In genomic region chr6:127250874-127251670, GRCm38 (mm10) we compare ENCODE assay signal across 13 mouse cellular contexts.
A peak's percentile ranks its signal among the peaks of the same experiment; 100 is the strongest.
DNase-seq lines count a peak whose midpoint lies in the region; ATAC-seq and TF ChIP-seq lines count a peak whose summit lies in the region.
"Had no signal": no experiment of that assay in that cellular context is flagged by ENCODE, and none has a peak within 500 bp of the region (broad histone marks: within the 10 kb centered on the region; RNA-seq: fewer than 3 reads in every experiment).

No protein-coding gene starts in this region.

- TF ChIP-seq POLR2A in thymus, adult 2 months (IDR thresholded peaks at IDR 0.05; ENCODE audit: control insufficient read depth, extremely low read depth, insufficient read depth, low read length, poor library complexity) = no peak

- peak overlapping the region; percentile 84 for H3K27ac ChIP-seq in hindbrain, embryonic 10.5 days
- H3K27ac ChIP-seq in hindbrain, embryonic 16.5 days (ENCODE audit: low read depth, low read length) = no peak overlapping the region
- no peak overlapping the region for H3K27ac ChIP-seq in thymus, adult 2 months (ENCODE audit: control insufficient read depth, insufficient read depth, low read length)

- no peak overlapping the region for H3K9ac ChIP-seq in hindbrain, embryonic 16.5 days (ENCODE audit: low read depth, low read length)

- peaks cover 62% of the 10 kb centered on the region for H3K4me1 ChIP-seq in hindbrain, embryonic 10.5 days (replicated peaks)
- peaks cover 6% of the 10 kb centered on the region; the same call in 1 of the 2 replicates for H3K4me1 ChIP-seq in hindbrain, embryonic 16.5 days (ENCODE audit: control insufficient read depth, insufficient read depth, low read depth, low read length)
- H3K4me1 ChIP-seq in thymus, adult 2 months (replicated peaks; ENCODE audit: control insufficient read depth, insufficient read depth, low read length) = peaks cover 25% of the 10 kb centered on the region

- TF ChIP-seq CTCF in thymus, adult 2 months (IDR thresholded peaks at IDR 0.05; ENCODE audit: borderline replicate concordance, control insufficient read depth, extremely low read depth, insufficient read depth, low read length, poor library complexity) = no peak

- H3K4me2 ChIP-seq in hindbrain, embryonic 16.5 days (ENCODE audit: low read length) = no peak overlapping the region

- DNase-seq in hindbrain, embryonic 10.5 days (ENCODE audit: low spot score) = peak; percentile 48
- peak; percentile 76 for DNase-seq in embryo, embryonic 10.5 days (ENCODE audit: low spot score)
- DNase-seq in forelimb bud, embryonic 11.5 days (ENCODE audit: low read depth, low spot score) = peak; percentile 77
- peak; percentile 78 for DNase-seq in mesoderm, embryonic 11.5 days (ENCODE audit: low read depth, low spot score)
- no peak for DNase-seq in thymus, adult 2 months
- DNase-seq in frontal cortex, adult 2 months (ENCODE audit: extremely low spot score in 1 of 2, low spot score in 1 of 2) = no peak
- no peak for DNase-seq in layer of hippocampus, adult 11-12 months (ENCODE audit: low spot score)
- DNase-seq: lung, postnatal 4 days; right cerebral cortex, adult 18-20 months; thymus, postnatal 25 days had no signal

- 8% methylated on average over 11 of the region's 11 CpGs for WGBS in hindbrain, embryonic 10.5 days
- WGBS in hindbrain, embryonic 16.5 days = 10% methylated on average over 11 of the region's 11 CpGs
- WGBS in thymus, adult 2 months = 83% methylated on average over 11 of the region's 11 CpGs

- H3K9me3 ChIP-seq in hindbrain, embryonic 10.5 days = no peaks in the 10 kb centered on the region
- no peaks in the 10 kb centered on the region for H3K9me3 ChIP-seq in hindbrain, embryonic 16.5 days (ENCODE audit: control insufficient read depth, low read length)

- no peaks in the 10 kb centered on the region for H3K36me3 ChIP-seq in hindbrain, embryonic 10.5 days
- no peaks in the 10 kb centered on the region for H3K36me3 ChIP-seq in hindbrain, embryonic 16.5 days (ENCODE audit: control insufficient read depth, insufficient read depth, low read length)
- no peaks in the 10 kb centered on the region for H3K36me3 ChIP-seq in thymus, adult 2 months (ENCODE audit: control insufficient read depth, insufficient read depth, low read length)

- H3K4me3 ChIP-seq in hindbrain, embryonic 10.5 days = peak overlapping the region; percentile 38
- no peak overlapping the region for H3K4me3 ChIP-seq in hindbrain, embryonic 16.5 days (ENCODE audit: low read length)
- H3K4me3 ChIP-seq in thymus, adult 2 months (ENCODE audit: control insufficient read depth, insufficient read depth, low read length) = no peak overlapping the region
- H3K4me3 ChIP-seq: erythroblast, embryonic 14.5 days had no signal

- ATAC-seq in hindbrain, embryonic 16.5 days = no peak
- ATAC-seq: CD4-positive, CD25-positive, alpha-beta regulatory T cell, adult 4 months had no signal

- H3K27me3 ChIP-seq in hindbrain, embryonic 10.5 days (ENCODE audit: insufficient read depth, poor library complexity, severe bottlenecking) = 0 out of 2 replicates have a peak, but pooled peaks cover 9% of the 10 kb centered on the region
- H3K27me3 ChIP-seq in hindbrain, embryonic 16.5 days (replicated peaks; ENCODE audit: control insufficient read depth, insufficient read depth, low read length) = no peaks in the 10 kb centered on the region
- no peaks in the 10 kb centered on the region for H3K27me3 ChIP-seq in thymus, adult 2 months (ENCODE audit: control insufficient read depth, insufficient read depth, low read length)

Comparison
In these comparisons a context has a peak if more than half of its experiments do, and no peak if none do; other contexts are left out.
1. DNase-seq: peak in hindbrain, embryonic 10.5 days (single experiment), embryo, embryonic 10.5 days (single experiment), forelimb bud, embryonic 11.5 days (single experiment) and mesoderm, embryonic 11.5 days (single experiment); none in thymus, adult 2 months (single experiment), frontal cortex, adult 2 months (0 of 2) and layer of hippocampus, adult 11-12 months (single experiment).